Mouse (Mus musculus): Measurements from ENCODE around the gene Gm21319.
"Not testable (repeated sequence)": the region's sequence is repeated elsewhere in the genome, so short reads cannot be mapped to it uniquely, and the experiment has no call there.

Gene Gm21319

DNA sequence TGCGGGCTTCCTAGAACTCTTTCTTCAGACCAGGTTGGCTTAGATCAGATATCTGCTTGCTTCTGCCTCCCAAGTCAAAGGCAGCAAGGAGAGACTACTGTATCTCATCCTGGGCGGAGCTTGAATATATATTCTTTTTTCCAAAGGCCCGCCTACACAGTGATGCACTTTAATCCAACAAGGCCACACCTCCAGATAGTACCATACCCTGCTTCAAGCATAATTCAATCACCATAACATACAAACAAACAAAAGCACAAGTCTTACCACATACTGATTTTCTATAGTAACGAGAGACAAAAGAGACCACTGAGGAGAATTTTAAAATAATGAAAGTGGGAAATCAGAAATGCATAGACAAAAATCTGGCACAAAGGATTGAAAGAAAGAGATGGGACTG, at the start of gene Gm21319:
TSS of gene Gm21319 (minus strand) at position 101 of the 400 bp plus-strand sequence.
- not testable (repeated sequence) for DNase-seq (ENCODE audit: low spot score)

DNA sequence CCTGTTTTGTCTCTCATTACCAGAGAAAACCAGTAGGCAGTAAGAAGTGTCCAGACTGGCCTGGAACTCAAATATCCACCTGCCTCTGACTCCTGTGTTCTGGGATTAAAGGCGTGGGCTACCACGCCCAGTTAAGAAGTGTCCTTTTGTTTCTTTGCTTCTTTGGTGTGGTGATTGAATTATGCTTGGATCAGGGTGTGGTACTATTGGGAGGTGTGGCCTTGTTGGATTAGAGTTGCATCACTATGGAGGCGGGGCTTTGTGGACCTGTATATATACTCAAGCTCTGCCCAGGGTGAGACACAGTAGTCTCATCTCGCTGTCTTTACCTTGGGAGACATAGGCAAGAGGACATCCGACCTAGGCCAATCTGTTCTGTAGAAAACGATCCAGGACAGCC, 40.7 kb upstream of the Gm21319 start, which contains the start of gene BB287469:
TSS of gene BB287469 (plus strand) at position 301 of the 400 bp plus-strand sequence.
- not testable (repeated sequence) for DNase-seq (ENCODE audit: low spot score)

DNA sequence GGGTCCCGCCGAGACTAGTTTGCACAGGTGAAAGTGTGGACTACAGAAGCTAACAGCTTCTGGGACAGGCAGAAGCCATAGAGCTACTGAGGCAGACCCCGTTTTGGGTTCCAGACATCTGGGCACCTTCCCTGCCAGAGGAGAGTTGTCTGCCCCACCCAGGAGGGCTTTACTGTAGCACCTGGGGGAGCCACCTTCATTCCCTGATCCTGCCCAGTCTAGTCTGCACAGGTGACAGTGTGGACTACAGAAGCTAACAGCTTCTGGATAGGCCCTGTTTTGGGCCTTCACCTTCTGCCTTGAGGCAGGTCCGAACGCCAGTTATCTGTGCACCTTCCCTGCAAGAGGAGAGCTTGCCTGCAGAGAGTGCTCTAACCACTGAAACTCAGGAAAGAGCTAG, 22.4 kb upstream of the Gm21319 start:
- DNase-seq (ENCODE audit: low spot score): not testable (repeated sequence)

DNA sequence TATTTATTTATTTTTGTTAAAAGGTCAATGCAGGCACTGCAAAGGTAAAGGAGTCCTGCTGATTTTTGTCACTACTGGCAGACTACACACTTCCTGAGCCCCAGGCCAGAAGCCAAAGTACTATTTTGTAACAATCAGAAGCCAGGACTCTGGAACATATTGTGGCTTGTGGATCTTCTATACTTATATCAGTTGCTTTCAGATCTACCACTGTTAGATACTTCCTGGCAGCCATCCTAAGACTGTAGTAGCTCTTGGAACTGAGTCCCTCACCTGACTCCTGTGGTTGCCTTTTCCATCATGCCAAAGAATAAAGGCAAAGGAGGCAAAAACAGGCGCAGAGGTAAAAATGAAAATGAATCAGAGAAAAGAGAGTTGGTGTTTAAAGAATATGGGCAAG, 19.7 kb upstream of the Gm21319 start, which contains the start of gene Gm21936:
TSS of gene Gm21936 (plus strand) at position 301 of the 400 bp plus-strand sequence.
- DNase-seq (ENCODE audit: low spot score): not testable (repeated sequence)
